8 mouse cellular contexts compared by ENCODE assay signal in the genomic region with DNA sequence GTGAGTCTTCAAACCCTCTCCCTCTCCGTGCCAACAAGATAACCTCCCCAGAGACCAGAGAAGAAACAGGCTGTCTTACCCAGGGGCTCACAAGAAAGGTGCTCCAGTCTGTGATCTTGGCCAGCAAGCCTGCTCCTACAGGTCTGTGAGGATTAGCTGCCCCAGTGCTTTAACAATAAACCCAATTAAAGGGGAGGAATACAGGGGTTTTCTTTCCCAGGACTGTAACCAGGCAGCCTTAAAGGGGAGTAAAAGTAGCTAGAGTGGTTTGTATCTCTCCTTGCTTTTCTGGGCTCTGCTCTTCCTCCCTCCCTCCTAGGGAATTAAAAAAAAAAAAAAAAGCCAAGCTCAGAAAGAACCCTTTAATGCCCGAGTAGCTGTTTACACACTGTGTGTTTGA. TPM values are rescaled to one million over a fixed set of nuclear protein-coding genes. Genes with fewer than 3 reads are reported as not detected.
DNase-seq lines count a peak whose midpoint lies in the region; ATAC-seq lines count a peak whose summit lies in the region.

A gene (minus strand): TSS at position 203 of the 400 bp plus-strand sequence.

- no peaks in the 10 kb centered on the region for H3K27me3 ChIP-seq in midbrain, embryonic 14.5 days (ENCODE audit: control insufficient read depth, insufficient read depth, low read length)

- peak within 1 kb of the TSS; percentile 70 for H3K9ac ChIP-seq in midbrain, embryonic 14.5 days (replicated peaks; ENCODE audit: low read length)

- H3K4me2 ChIP-seq in midbrain, embryonic 14.5 days (ENCODE audit: low read length), result peak within 1 kb of the TSS; percentile 92

- H3K9me3 ChIP-seq in midbrain, embryonic 14.5 days (ENCODE audit: control insufficient read depth, low read length), result no peaks in the 10 kb centered on the region

- H3K4me3 ChIP-seq in midbrain, embryonic 14.5 days (replicated peaks; ENCODE audit: low read depth, low read length), result peak within 1 kb of the TSS; percentile 60

- DNase-seq in cerebellum, adult 11 months, result no peak
- DNase-seq in spleen, postnatal 36 days (ENCODE audit: low spot score in 2 of 2), result peak; percentile 8 to 11
- DNase-seq in spleen, adult 18-20 months, result no peak
- peak; percentile 36 for DNase-seq in kidney, postnatal 14 days
- peak; percentile 92 for DNase-seq in midbrain, embryonic 14.5 days
- DNase-seq in gastrocnemius, postnatal 25 days, result no peak
- no peak for DNase-seq in spleen, postnatal 10 days (ENCODE audit: low spot score in 2 of 2)

- H3K36me3 ChIP-seq in midbrain, embryonic 14.5 days (ENCODE audit: control insufficient read depth, insufficient read depth, low read length), result no peaks in the 10 kb centered on the region

- peak; percentile 54; the same call in 1 of the 2 replicates for ATAC-seq in cerebellum, adult (ENCODE audit: insufficient number of reproducible peaks, low FRiP score, low TSS enrichment)
- ATAC-seq in midbrain, embryonic 14.5 days (ENCODE audit: low FRiP score, low TSS enrichment), result peak; percentile 89

- H3K27ac ChIP-seq in midbrain, embryonic 14.5 days (replicated peaks; ENCODE audit: low read depth, low read length), result peak within 1 kb of the TSS; percentile 66

- 0% methylated on average over 2 of the region's 2 CpGs for WGBS in midbrain, embryonic 14.5 days

- H3K4me1 ChIP-seq in midbrain, embryonic 14.5 days (ENCODE audit: control insufficient read depth, insufficient read depth, low read length), result peaks cover 28% of the 10 kb centered on the region

RNA-seq across cellular contexts. Expression of the gene that starts here (rescaled TPM):
- polyA plus RNA-seq in midbrain, embryonic 14.5 days (2014; fragmentation: Nextera tagmentation; extraction: Ambion mirVana), result 46.0 and 47.7 TPM in 2 replicates
- total RNA-seq in gastrocnemius, postnatal 25 days (2021), result under 1 TPM in 1 of 2 experiments, not detected in 1; 0.18 TPM

Comparison
In these comparisons a context has a peak if more than half of its experiments do, and no peak if none do; other contexts are left out.
1. DNase-seq: peak in spleen, postnatal 36 days (2 of 2), kidney, postnatal 14 days (single experiment) and midbrain, embryonic 14.5 days (single experiment); none in cerebellum, adult 11 months (single experiment), spleen, adult 18-20 months (0 of 2), gastrocnemius, postnatal 25 days (single experiment) and spleen, postnatal 10 days (0 of 2).